Mouse (Mus musculus) C2C12 (cell line): ENCODE results near the gene Fam69a. TPM values are rescaled to one million over a fixed set of nuclear protein-coding genes. Genes with fewer than 3 reads are reported as not detected.

Source experiments
- H3K27me3 ChIP-seq: one replicate; pipeline ENCODE4 v1.6.1; 2011; ENCODE audit not compliant: control insufficient read depth, insufficient read depth, insufficient read length
- H3K36me3 ChIP-seq: one replicate; pipeline ENCODE4 v1.6.1; 2011; ENCODE audit not compliant: control insufficient read depth, insufficient read depth
- H3K4me3 ChIP-seq: one replicate; pipeline ENCODE4 v1.5.1; 2011; ENCODE audit warnings: mild to moderate bottlenecking, control low read depth; ENCODE audit not compliant: poor library complexity, insufficient read depth, severe bottlenecking
- H3K79me2 ChIP-seq: one replicate; pipeline ENCODE4 v1.6.1; 2011; ENCODE audit not compliant: control insufficient read depth, insufficient read depth
- H3K79me3 ChIP-seq: one replicate; pipeline ENCODE4 v1.6.1; 2011; ENCODE audit warnings: low read depth, control low read depth
- H3ac ChIP-seq: one replicate; pipeline ENCODE3; 2011; ENCODE audit warnings: low read depth; ENCODE audit not compliant: control insufficient read depth, insufficient read length
- CEBPB ChIP-seq: IDR thresholded peaks from one replicate; pipeline ENCODE4 v1.6.1; 2011; ENCODE audit warnings: low read depth, mild to moderate bottlenecking, control low read depth, moderate library complexity
- CTCF ChIP-seq: IDR thresholded peaks from one replicate; pipeline ENCODE4 v1.5.1; 2011; ENCODE audit not compliant: control insufficient read depth, insufficient read depth, insufficient read length
- FOSL1 ChIP-seq: IDR thresholded peaks from one replicate; pipeline ENCODE4 v1.8.0; 2011; ENCODE audit warnings: mild to moderate bottlenecking, low read length; ENCODE audit not compliant: poor library complexity, insufficient read depth, severe bottlenecking
- MAX ChIP-seq: IDR thresholded peaks from one replicate; pipeline ENCODE4 v1.6.1; 2011; ENCODE audit warnings: mild to moderate bottlenecking, control low read depth
- MYOD1 ChIP-seq: IDR thresholded peaks from one replicate; pipeline ENCODE4 v1.6.1; 2011; ENCODE audit warnings: low read depth; ENCODE audit not compliant: control insufficient read depth, insufficient read length
- MYOG ChIP-seq: IDR thresholded peaks from one replicate; pipeline ENCODE4 v1.6.1; 2011; ENCODE audit not compliant: control insufficient read depth, insufficient read length; ENCODE audit errors: extremely low read depth
- USF1 ChIP-seq: IDR thresholded peaks from one replicate; pipeline ENCODE4 v1.6.1; 2011; ENCODE audit warnings: low read depth, mild to moderate bottlenecking, control low read depth, moderate library complexity
- polyA plus RNA-seq: library from polyadenylated mRNA; unstranded; fragments of >200 nt; fragmentation: generic; extraction: Trizol; gene quantifications from one replicate; pipeline ENCODE4 v1.2.1, GENCODE M21; 2012; ENCODE audit warnings: missing spikeins

The Fam69a gene
- polyA plus RNA-seq, 1 experiment: 4.8 TPM

DNA sequence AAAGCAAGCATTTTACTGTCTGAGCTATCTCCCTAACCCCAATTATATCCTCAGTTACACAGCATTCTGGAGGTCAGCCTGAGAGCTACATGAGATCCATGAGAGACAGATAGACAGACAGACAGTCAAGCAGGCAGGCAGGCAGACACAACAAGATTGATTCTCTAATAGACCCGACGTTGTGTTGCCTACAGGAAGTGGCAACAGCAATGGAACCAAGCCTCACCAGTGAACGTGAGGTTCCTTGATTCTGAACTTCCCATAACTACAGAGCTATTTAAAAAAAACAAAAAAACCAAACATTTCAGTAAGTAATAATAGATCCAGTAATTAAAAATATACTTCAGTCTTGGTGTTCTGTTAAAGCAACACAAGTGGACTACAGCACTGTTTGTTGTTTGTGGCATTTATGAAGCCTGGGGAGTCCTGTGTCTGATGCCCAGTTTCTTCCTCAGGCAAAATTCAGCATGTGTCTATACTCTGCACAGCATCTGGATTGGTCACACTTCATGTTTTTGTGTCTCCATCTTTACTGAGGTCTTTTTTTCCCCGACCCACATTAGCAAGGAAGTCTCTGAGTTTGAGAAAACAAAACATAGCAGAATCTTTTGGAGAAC, 19.9 kb downstream of the Fam69a start:
- Histone ChIP-seq H3K4me3 (no peak overlapping the region), H3K79me3 (peaks cover 9% of the 10 kb centered on the region), H3ac (no peak overlapping the region), H3K36me3 (no peaks in the 10 kb centered on the region), H3K27me3 (no peaks in the 10 kb centered on the region), H3K79me2 (peaks cover 28% of the 10 kb centered on the region)
- TF ChIP-seq MYOD1: no peak
- TF ChIP-seq MAX: no peak
- no peak for TF ChIP-seq USF1
- no peak for TF ChIP-seq CTCF
- no peak for TF ChIP-seq MYOG
- TF ChIP-seq CEBPB: no peak
- no peak for TF ChIP-seq FOSL1

DNA sequence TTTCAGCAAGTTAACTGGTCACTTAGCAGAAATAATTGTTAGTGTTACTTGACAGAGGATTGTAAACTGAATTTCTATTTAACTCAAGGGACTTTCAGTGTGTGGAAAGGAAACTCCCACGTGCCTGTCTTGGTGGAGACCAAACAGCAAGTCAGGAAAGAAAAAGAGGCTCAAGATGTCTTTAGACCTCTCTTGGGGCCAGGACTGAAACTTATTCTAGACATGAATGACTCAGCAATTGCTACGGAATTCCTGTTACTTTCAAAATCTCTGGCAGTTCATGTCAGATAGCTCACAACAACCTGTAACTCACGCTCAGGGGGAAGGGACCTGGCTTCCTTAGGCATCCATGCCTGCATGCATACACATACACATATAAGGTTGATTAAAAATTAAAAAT, 20.7 kb downstream of the Fam69a start:
- H3K36me3 ChIP-seq: no peaks in the 10 kb centered on the region
- H3K27me3 ChIP-seq: no peaks in the 10 kb centered on the region
- H3K79me3 ChIP-seq: peaks cover 7% of the 10 kb centered on the region
- no peak for TF ChIP-seq MYOD1
- no peak overlapping the region for H3K4me3 ChIP-seq
- H3ac ChIP-seq: no peak overlapping the region
- H3K79me2 ChIP-seq: peaks cover 36% of the 10 kb centered on the region

DNA sequence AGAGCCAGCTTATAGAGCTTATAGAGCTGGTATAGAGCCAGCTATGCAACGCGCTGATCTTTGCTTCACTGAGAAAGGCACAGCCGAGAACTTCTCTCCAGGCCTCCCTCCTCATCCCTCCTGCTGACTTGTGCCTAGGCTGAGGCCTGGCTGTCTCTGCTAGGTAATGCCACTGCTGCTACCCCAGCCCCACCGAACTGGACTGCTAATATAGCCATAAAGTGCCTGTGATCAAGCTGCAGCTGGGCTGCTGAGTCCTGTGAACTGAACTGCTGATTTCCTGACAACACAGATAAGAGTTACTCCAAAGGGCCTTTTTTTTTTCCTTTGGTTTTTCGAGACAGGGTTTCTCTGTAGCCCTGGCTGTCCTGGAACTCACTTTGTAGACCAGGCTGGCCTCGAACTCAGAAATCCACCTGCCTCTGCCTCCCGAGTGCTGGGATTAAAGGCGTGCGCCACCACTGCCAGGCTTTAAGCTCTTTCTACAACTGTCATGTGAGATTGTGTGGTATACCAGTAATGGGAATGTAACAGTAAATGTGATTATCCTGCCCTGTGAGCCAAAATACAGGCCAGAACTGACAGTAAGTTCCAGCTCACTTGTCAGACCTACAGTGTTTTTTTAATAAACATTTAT, 21.4 kb downstream of the Fam69a start:
- Histone ChIP-seq H3K27me3 (no peaks in the 10 kb centered on the region), H3K36me3 (no peaks in the 10 kb centered on the region)

DNA sequence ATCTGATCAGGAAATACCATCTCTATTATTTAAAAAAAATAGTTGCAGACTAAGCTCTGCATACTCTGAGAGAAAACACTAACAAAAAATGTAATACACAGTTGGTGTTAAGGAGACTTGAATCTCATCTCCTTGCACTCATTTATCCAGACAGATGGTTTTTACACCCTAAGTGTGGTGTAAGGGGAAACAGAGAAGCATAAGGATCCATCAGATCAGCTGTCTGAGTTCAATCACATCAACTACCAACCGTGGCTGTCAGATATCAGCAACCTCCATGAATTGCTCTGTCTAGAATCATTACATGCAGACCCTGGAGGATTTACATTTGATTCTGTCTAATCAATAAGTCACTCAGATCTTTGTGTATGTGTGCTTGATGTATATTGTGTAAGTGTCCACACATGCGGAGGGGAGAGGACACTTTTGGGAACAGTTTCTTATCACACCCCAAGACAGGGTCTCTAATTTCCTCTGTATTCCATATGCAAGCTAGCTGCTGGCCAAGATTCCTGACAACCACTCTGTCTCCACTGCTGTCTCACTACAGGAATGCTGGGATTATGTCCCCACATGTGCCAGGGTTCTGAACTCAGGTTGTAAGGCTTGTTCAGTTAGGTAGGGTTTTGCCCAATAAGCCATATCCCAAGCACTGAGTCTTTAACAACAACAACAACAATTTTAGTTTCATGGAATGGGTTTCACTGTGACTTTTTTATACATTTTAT, 22.7 kb downstream of the Fam69a start:
- Histone ChIP-seq H3K79me2 (peaks cover 40% of the 10 kb centered on the region), H3K36me3 (no peaks in the 10 kb centered on the region), H3K27me3 (no peaks in the 10 kb centered on the region), H3K4me3 (no peak overlapping the region), H3ac (no peak overlapping the region), H3K79me3 (peaks cover 10% of the 10 kb centered on the region)
- TF ChIP-seq CTCF (no peak), MYOD1 (no peak), USF1 (no peak), MAX (no peak), MYOG (no peak), CEBPB (no peak)

More for the DNA sequence above, 21.4 kb downstream of the Fam69a start:
- TF ChIP-seq USF1 (no peak), CTCF (no peak), MYOG (no peak), MAX (no peak), FOSL1 (no peak), CEBPB (no peak)
- Histone ChIP-seq H3K4me3 (no peak overlapping the region), H3K79me3 (peaks cover 7% of the 10 kb centered on the region), H3ac (no peak overlapping the region), H3K79me2 (peaks cover 40% of the 10 kb centered on the region)

DNA sequence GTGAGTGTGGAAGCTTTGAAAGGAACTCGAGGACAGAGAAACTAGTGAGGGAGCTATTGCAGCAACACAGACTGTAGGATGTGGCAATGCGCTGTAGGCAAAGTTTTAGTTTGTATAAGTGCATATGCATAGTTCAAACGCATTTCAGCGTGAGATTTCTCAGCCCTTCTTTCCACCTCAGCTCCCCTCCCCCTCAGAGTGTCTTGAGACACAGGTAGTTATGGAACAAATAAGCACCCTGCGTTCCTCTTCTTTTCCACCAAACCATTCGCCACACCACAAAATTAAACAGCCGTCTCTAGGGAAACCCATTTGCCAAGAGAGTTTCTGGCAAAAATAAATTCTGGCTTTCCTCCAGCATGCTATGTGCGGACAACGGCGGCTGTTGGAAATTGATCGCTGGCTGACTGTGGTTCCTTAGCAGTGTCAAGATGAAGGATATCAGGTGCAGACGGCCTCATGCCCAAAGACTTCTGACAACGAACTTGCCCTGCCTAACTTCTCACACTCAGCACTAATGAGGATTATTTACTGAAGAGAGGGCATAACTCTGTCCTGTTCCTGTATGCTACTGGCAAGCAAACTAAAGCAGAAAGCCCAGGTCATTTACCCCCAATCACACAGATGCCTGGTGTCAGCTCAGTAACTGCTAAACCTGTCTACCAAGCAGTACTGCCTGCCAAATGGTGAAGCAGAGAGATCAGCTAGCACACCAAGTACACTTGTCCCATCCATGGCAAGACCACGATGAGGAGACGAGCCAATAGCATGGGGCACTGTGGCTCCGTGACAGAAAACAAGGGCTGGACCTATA, 25.2 kb downstream of the Fam69a start:
- H3K79me3 ChIP-seq: peaks cover 11% of the 10 kb centered on the region
- H3K27me3 ChIP-seq: no peaks in the 10 kb centered on the region
- TF ChIP-seq CEBPB (no peak), MYOG (no peak), USF1 (no peak), CTCF (no peak), FOSL1 (no peak), MYOD1 (no peak), MAX (no peak)

More for the DNA sequence above, 25.2 kb downstream of the Fam69a start:
- Histone ChIP-seq H3K79me2 (peaks cover 31% of the 10 kb centered on the region), H3K4me3 (no peak overlapping the region), H3K36me3 (no peaks in the 10 kb centered on the region), H3ac (no peak overlapping the region)
